Mouse (Mus musculus) ovary, adult 18-20 months (tissue): ENCODE data around the gene Olfr294.

ENCODE experiments used
- DNase-seq: peaks from one replicate; pipeline ENCODE4 v3.0.0; 2022; ENCODE audit warnings: low spot score, mixed read lengths

The Olfr294 gene

DNA sequence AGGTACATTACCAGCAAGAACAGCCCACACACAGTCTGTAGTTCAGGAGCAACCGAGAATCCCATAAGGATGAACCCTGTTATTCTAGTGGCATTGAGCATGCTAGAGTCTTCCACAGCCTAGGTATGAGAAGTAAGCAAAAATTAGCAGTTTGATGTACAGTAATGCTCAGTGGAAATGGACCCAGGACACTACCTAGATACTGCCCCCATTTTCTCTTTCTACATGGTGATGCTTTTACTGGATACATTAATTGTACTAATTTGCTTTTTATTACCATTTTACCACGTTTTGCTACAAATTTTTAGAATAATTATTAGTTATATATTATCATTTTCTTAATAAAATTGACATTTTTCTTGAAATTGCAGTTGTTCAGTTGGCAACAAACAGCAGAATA is at the start of gene Olfr294:
Gene Olfr294, minus strand, starts transcription at position 101 of the 400 bp plus-strand sequence.
- DNase-seq: no peak

DNA sequence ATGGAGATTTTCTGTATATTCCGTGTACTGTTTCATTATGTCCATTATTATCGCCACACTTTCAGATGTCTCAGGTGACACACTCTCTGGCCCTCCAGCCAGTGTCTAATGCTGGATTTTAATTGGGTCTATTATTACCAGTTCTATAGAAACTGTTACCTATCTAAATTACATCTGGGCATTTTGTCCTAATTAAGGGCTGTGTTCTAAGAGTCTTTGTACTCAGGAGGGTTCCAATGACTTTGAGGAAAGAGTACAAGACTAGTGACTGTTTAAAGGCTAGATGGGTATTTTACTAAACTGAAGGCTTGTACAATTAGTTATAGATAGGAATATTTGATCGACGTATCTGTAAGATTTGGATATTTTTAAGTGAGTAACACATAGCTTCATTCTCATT is 32.3 kb upstream of the Olfr294 start, which contains the start of gene Olfr293:
Gene Olfr293, plus strand, starts transcription at position 301 of the 400 bp plus-strand sequence.
- DNase-seq: no peak

DNA sequence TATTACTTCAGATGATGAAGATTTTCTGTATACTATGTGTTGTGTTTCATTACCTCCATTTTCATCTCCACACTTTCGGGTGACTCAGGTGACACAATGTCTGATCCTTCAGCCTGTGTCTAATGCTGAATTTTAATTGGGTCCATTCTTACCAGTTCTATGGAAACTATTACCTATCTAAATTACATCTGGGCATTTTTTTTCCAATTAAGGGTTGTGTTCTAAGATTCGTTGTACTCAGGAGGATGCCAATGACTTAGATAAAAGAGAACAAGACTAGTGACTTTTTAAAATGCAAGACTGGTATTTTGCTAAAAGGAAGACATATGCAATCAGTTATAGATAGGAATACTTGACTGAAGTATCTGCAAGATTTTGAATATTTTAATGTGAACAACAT is 32.9 kb downstream of the Olfr294 start, which contains the start of gene Olfr295:
Gene Olfr295, plus strand, starts transcription at position 301 of the 400 bp plus-strand sequence.
- DNase-seq: no peak
